Mouse (Mus musculus) cerebellum, postnatal 25 days (tissue): ENCODE measurements at regions not wholly inside any gene's neighbourhood (a gene's known extent, or its start where the extent isn't known, plus 50 kb on each side); places are given as distances from the start of the nearest gene placed in this dataset.
A peak's percentile ranks its signal among the peaks of the same experiment; 100 is the strongest.
"Not testable (repeated sequence)": the region's sequence is repeated elsewhere in the genome, so short reads cannot be mapped to it uniquely, and the experiment has no call there.

ENCODE experiments used
- DNase-seq, 2 experiments: peaks; one replicate each; pipeline ENCODE4 v3.0.0; 2021; ENCODE audit warnings: mixed read lengths in 2 of 2

GRCm38 (mm10) chr17:52351293-52351692 is 251.2 kb upstream of the Kcnh8 start:
- DNase-seq, result no peak

GRCm38 (mm10) chr17:52350696-52351095 is 251.8 kb upstream of the Kcnh8 start:
- no peak for DNase-seq

- DNase-seq, result no peak
Observed at GRCm38 (mm10) chr17:52349872-52350271, 252.6 kb upstream of the Kcnh8 start.

GRCm38 (mm10) chr17:52348481-52349083 is 253.9 kb upstream of the Kcnh8 start:
- no peak for DNase-seq

- DNase-seq, result peak; percentile 42 to 64
Observed at GRCm38 (mm10) chr17:52320586-52320985, 281.9 kb upstream of the Kcnh8 start.

GRCm38 (mm10) chr17:52316976-52317375 is 285.5 kb upstream of the Kcnh8 start:
- DNase-seq, result no peak

- no peak for DNase-seq
Observed at GRCm38 (mm10) chr17:52315879-52316278, 286.6 kb upstream of the Kcnh8 start.

- not testable (repeated sequence) for DNase-seq
Observed at GRCm38 (mm10) chr17:52315456-52315855, 287.1 kb upstream of the Kcnh8 start.

GRCm38 (mm10) chr17:52312043-52312442 is 290.5 kb upstream of the Kcnh8 start:
- no peak for DNase-seq

- DNase-seq, result no peak
Observed at GRCm38 (mm10) chr17:52308789-52309188, 293.7 kb upstream of the Kcnh8 start.

GRCm38 (mm10) chr17:52304133-52304532 is 298.4 kb upstream of the Kcnh8 start:
- no peak for DNase-seq

- DNase-seq, result no peak
Observed at GRCm38 (mm10) chr17:52303320-52303719, 299.2 kb upstream of the Kcnh8 start.

- no peak for DNase-seq
Observed at GRCm38 (mm10) chr17:52299769-52300168, 302.7 kb upstream of the Kcnh8 start.

- DNase-seq, result no peak
Observed at GRCm38 (mm10) chr17:52285392-52285791, 317.1 kb upstream of the Kcnh8 start.

GRCm38 (mm10) chr17:52282264-52282663 is 320.2 kb upstream of the Kcnh8 start:
- no peak for DNase-seq

GRCm38 (mm10) chr17:52278523-52278922 is 324.0 kb upstream of the Kcnh8 start:
- DNase-seq, result no peak

GRCm38 (mm10) chr17:52268792-52269191 is 333.7 kb upstream of the Kcnh8 start:
- DNase-seq, result no peak

- DNase-seq, result no peak
Observed at GRCm38 (mm10) chr17:52251284-52251683, 351.2 kb upstream of the Kcnh8 start.

GRCm38 (mm10) chr17:52225584-52225983 is 376.9 kb upstream of the Kcnh8 start:
- no peak for DNase-seq

GRCm38 (mm10) chr17:52220422-52220821 is 382.1 kb upstream of the Kcnh8 start:
- DNase-seq, result no peak

- no peak for DNase-seq
Observed at GRCm38 (mm10) chr17:52217411-52217810, 384.3 kb upstream of the Satb1 start.

- no peak for DNase-seq
Observed at GRCm38 (mm10) chr17:52212944-52213343, 379.9 kb upstream of the Satb1 start.

GRCm38 (mm10) chr17:52210483-52210882 is 377.4 kb upstream of the Satb1 start:
- no peak for DNase-seq

GRCm38 (mm10) chr17:52197731-52198130 is 364.6 kb upstream of the Satb1 start:
- no peak for DNase-seq

- DNase-seq, result peak; percentile 30
Observed at GRCm38 (mm10) chr17:52196811-52197210, 363.7 kb upstream of the Satb1 start.
